Mouse (Mus musculus) neural tube, embryonic 13.5 days (tissue): ENCODE measurements around the gene Ankrd52. TPM values are rescaled to one million over a fixed set of nuclear protein-coding genes. Genes with fewer than 3 reads are reported as not detected.

Experiments used
- ATAC-seq: fragments of 200-750 bp; cut with Nextera tagmentation; 2 replicates; pipeline ENCODE4 v1.8.0; 2017; ENCODE audit warnings: low read depth, mild to moderate bottlenecking, moderate TSS enrichment, moderate library complexity
- H3K27ac ChIP-seq: fragments of 300-500 bp; sonication (generic); replicated peaks from 2 replicates; pipeline ENCODE4 v1.5.1; 2015; ENCODE audit warnings: moderate library complexity, mild to moderate bottlenecking, inconsistent platforms
- H3K27me3 ChIP-seq: fragments of 300-500 bp; sonication (generic); 2 replicates; pipeline ENCODE4 v1.6.1; 2015; ENCODE audit warnings: mild to moderate bottlenecking, inconsistent platforms
- H3K36me3 ChIP-seq: fragments of 300-500 bp; sonication (generic); 2 replicates; pipeline ENCODE4 v1.6.1; 2015; ENCODE audit warnings: mild to moderate bottlenecking, inconsistent platforms
- H3K4me1 ChIP-seq: fragments of 300-500 bp; sonication (generic); replicated peaks from 2 replicates; pipeline ENCODE4 v1.6.1; 2015; ENCODE audit warnings: inconsistent platforms
- H3K4me2 ChIP-seq: fragments of 300-500 bp; sonication (generic); 2 replicates; pipeline ENCODE4 v1.6.1; 2015; ENCODE audit warnings: inconsistent platforms, mild to moderate bottlenecking, moderate library complexity
- H3K4me3 ChIP-seq: fragments of 300-500 bp; sonication (generic); 2 replicates; pipeline ENCODE4 v1.5.1; 2015; ENCODE audit warnings: mild to moderate bottlenecking, inconsistent platforms
- H3K9ac ChIP-seq: fragments of 300-500 bp; sonication (generic); 2 replicates; pipeline ENCODE4 v1.6.1; 2015; ENCODE audit warnings: moderate library complexity, mild to moderate bottlenecking, inconsistent platforms
- H3K9me3 ChIP-seq: fragments of 300-500 bp; sonication (generic); 2 replicates; pipeline ENCODE4 v1.6.1; 2016; ENCODE audit warnings: inconsistent platforms
- WGBS: fragments of 180-500 bp; shearing (Covaris S2); methylation state at CpG from one replicate; pipeline ENCODE4 v1.1.7; 2015; 5-methylcytosine and 5-hydroxymethylcytosine counted together
- polyA plus RNA-seq: library from polyadenylated mRNA; unstranded; fragments of >200 nt; fragmentation: Nextera tagmentation; extraction: Ambion mirVana; gene quantifications from 2 replicates; pipeline ENCODE4 v1.2.1, GENCODE M21; 2015

The Ankrd52 gene
- polyA plus RNA-seq, 1 experiment from 2014 or later: 9.5 TPM

GRCm38 (mm10) chr10:128372142-128372541, 4.8 kb upstream of the Ankrd52 start:
- H3K27ac ChIP-seq: no peak overlapping the region
- H3K9ac ChIP-seq: no peak overlapping the region
- no peak overlapping the region for H3K4me3 ChIP-seq
- H3K9me3 ChIP-seq: no peaks in the 10 kb centered on the region
- H3K27me3 ChIP-seq: no peaks in the 10 kb centered on the region
- H3K36me3 ChIP-seq: no peaks in the 10 kb centered on the region
- WGBS: 83% methylated on average over 5 of the region's 5 CpGs
- ATAC-seq: no peak
- H3K4me2 ChIP-seq: no peak overlapping the region
- H3K4me1 ChIP-seq: peaks cover 25% of the 10 kb centered on the region

- 78% methylated on average over 6 of the region's 6 CpGs for WGBS
- 0 out of 2 replicates have a peak, but pooled peaks cover under 1% of the 10 kb centered on the region for H3K36me3 ChIP-seq
- H3K9me3 ChIP-seq: no peaks in the 10 kb centered on the region
- H3K27ac ChIP-seq: no peak overlapping the region
- no peak overlapping the region for H3K9ac ChIP-seq
- H3K27me3 ChIP-seq: no peaks in the 10 kb centered on the region
- H3K4me1 ChIP-seq: peaks cover 19% of the 10 kb centered on the region
- H3K4me3 ChIP-seq: no peak overlapping the region
- no peak for ATAC-seq
- no peak overlapping the region for H3K4me2 ChIP-seq
Observed at GRCm38 (mm10) chr10:128372989-128373748, 3.7 kb upstream of the Ankrd52 start.

GRCm38 (mm10) chr10:128374393-128374792, 2.5 kb upstream of the Ankrd52 start:
- H3K36me3 ChIP-seq: peaks cover 13% of the 10 kb centered on the region
- H3K4me3 ChIP-seq: no peak overlapping the region
- 77% methylated on average over 6 of the region's 6 CpGs for WGBS
- H3K9ac ChIP-seq: no peak overlapping the region
- no peak overlapping the region for H3K27ac ChIP-seq
- no peaks in the 10 kb centered on the region for H3K27me3 ChIP-seq
- H3K4me1 ChIP-seq: peaks cover 28% of the 10 kb centered on the region
- no peak overlapping the region for H3K4me2 ChIP-seq
- H3K9me3 ChIP-seq: no peaks in the 10 kb centered on the region
- ATAC-seq: no peak

- Histone ChIP-seq H3K27ac (peak overlapping the region; percentile 98), H3K4me1 (peaks cover 27% of the 10 kb centered on the region), H3K9me3 (no peaks in the 10 kb centered on the region), H3K9ac (peak overlapping the region; percentile 100), H3K27me3 (no peaks in the 10 kb centered on the region), H3K4me3 (peak overlapping the region; percentile 96), H3K4me2 (peak overlapping the region; percentile 79), H3K36me3 (peaks cover 30% of the 10 kb centered on the region)
- WGBS: 42% methylated on average over 4 of the region's 4 CpGs
- no peak for ATAC-seq
Observed at GRCm38 (mm10) chr10:128376099-128376454, 838 bp upstream of the Ankrd52 start.

GRCm38 (mm10) chr10:128377222-128377939, 466 bp downstream of the Ankrd52 start:
- H3K36me3 ChIP-seq: peaks cover 41% of the 10 kb centered on the region
- peak overlapping the region; percentile 96 for H3K4me3 ChIP-seq
- peaks cover 27% of the 10 kb centered on the region for H3K4me1 ChIP-seq
- H3K9me3 ChIP-seq: no peaks in the 10 kb centered on the region
- H3K27ac ChIP-seq: peak overlapping the region; percentile 98
- no peaks in the 10 kb centered on the region for H3K27me3 ChIP-seq
- H3K4me2 ChIP-seq: peak overlapping the region; percentile 79
- WGBS: 1% methylated on average over 40 of the region's 47 CpGs
- peak overlapping the region; percentile 100 for H3K9ac ChIP-seq
- ATAC-seq: peak; percentile 75

- Histone ChIP-seq H3K36me3 (peaks cover 48% of the 10 kb centered on the region), H3K9ac (peak overlapping the region; percentile 100), H3K9me3 (no peaks in the 10 kb centered on the region), H3K4me2 (peak overlapping the region; percentile 79), H3K27me3 (no peaks in the 10 kb centered on the region), H3K27ac (peak overlapping the region; percentile 98), H3K4me1 (peaks cover 27% of the 10 kb centered on the region), H3K4me3 (peak overlapping the region; percentile 96)
- WGBS: 57% methylated on average over 14 of the region's 14 CpGs
- 0 out of 2 replicates have a peak, but pooled peaks have one; percentile 4 for ATAC-seq
Observed at GRCm38 (mm10) chr10:128377940-128378448, 1.1 kb downstream of the Ankrd52 start.

- Histone ChIP-seq H3K4me1 (peaks cover 27% of the 10 kb centered on the region), H3K27me3 (no peaks in the 10 kb centered on the region), H3K4me3 (peak overlapping the region; percentile 96), H3K36me3 (peaks cover 52% of the 10 kb centered on the region), H3K4me2 (peak overlapping the region; percentile 79), H3K27ac (peak overlapping the region; percentile 98), H3K9ac (peak overlapping the region; percentile 100), H3K9me3 (no peaks in the 10 kb centered on the region)
- no peak for ATAC-seq
- WGBS: 56% methylated on average over 3 of the region's 3 CpGs
Observed at GRCm38 (mm10) chr10:128378462-128378861, 1.5 kb downstream of the Ankrd52 start.

GRCm38 (mm10) chr10:128379260-128379659, 2.3 kb downstream of the Ankrd52 start:
- no peak overlapping the region for H3K27ac ChIP-seq

GRCm38 (mm10) chr10:128380565-128380964, 3.6 kb downstream of the Ankrd52 start:
- Histone ChIP-seq H3K9ac (no peak overlapping the region), H3K9me3 (no peaks in the 10 kb centered on the region), H3K27me3 (no peaks in the 10 kb centered on the region), H3K27ac (no peak overlapping the region), H3K36me3 (peaks cover 73% of the 10 kb centered on the region), H3K4me1 (peaks cover 27% of the 10 kb centered on the region), H3K4me2 (no peak overlapping the region), H3K4me3 (no peak overlapping the region)
- 80% methylated on average over 5 of the region's 5 CpGs for WGBS
- no peak for ATAC-seq

More at GRCm38 (mm10) chr10:128379260-128379659, 2.3 kb downstream of the Ankrd52 start:
- no peak overlapping the region for H3K4me2 ChIP-seq
- H3K27me3 ChIP-seq: no peaks in the 10 kb centered on the region
- peaks cover 60% of the 10 kb centered on the region for H3K36me3 ChIP-seq
- no peak overlapping the region for H3K4me3 ChIP-seq
- no peak for ATAC-seq
- H3K4me1 ChIP-seq: peaks cover 27% of the 10 kb centered on the region
- 96% methylated on average over 7 of the region's 7 CpGs for WGBS
- peak overlapping the region; percentile 100 for H3K9ac ChIP-seq
- no peaks in the 10 kb centered on the region for H3K9me3 ChIP-seq

- Histone ChIP-seq H3K4me3 (no peak overlapping the region), H3K4me2 (no peak overlapping the region), H3K27me3 (no peaks in the 10 kb centered on the region), H3K9ac (no peak overlapping the region), H3K27ac (no peak overlapping the region), H3K36me3 (peaks cover 92% of the 10 kb centered on the region), H3K9me3 (no peaks in the 10 kb centered on the region), H3K4me1 (peaks cover 19% of the 10 kb centered on the region)
- ATAC-seq: no peak
- 92% methylated on average over 8 of the region's 8 CpGs for WGBS
Observed at GRCm38 (mm10) chr10:128382482-128382881, 5.6 kb downstream of the Ankrd52 start.

GRCm38 (mm10) chr10:128385902-128386301, 9.0 kb downstream of the Ankrd52 start:
- Histone ChIP-seq H3K36me3 (peaks cover 99% of the 10 kb centered on the region), H3K27me3 (no peaks in the 10 kb centered on the region), H3K4me1 (no peaks in the 10 kb centered on the region), H3K9ac (no peak overlapping the region), H3K4me2 (no peak overlapping the region), H3K27ac (no peak overlapping the region), H3K9me3 (no peaks in the 10 kb centered on the region), H3K4me3 (no peak overlapping the region)
- no peak for ATAC-seq
- WGBS: 93% methylated on average over 7 of the region's 7 CpGs

- Histone ChIP-seq H3K9me3 (no peaks in the 10 kb centered on the region), H3K27me3 (no peaks in the 10 kb centered on the region), H3K36me3 (peaks cover 100% of the 10 kb centered on the region), H3K9ac (no peak overlapping the region), H3K4me2 (no peak overlapping the region), H3K27ac (no peak overlapping the region), H3K4me3 (no peak overlapping the region), H3K4me1 (no peaks in the 10 kb centered on the region)
- 89% methylated on average over 14 of the region's 14 CpGs for WGBS
- ATAC-seq: no peak
Observed at GRCm38 (mm10) chr10:128388941-128389340, 12.0 kb downstream of the Ankrd52 start.
